Mouse (Mus musculus) embryo, embryonic 11.5 days (tissue): ENCODE results near the gene Spag8.
A peak's percentile ranks its signal among the peaks of the same experiment; 100 is the strongest.

Experiments
- DNase-seq: peaks from one replicate; pipeline ENCODE4 v3.0.0-alpha.2; 2012; ENCODE audit warnings: low read depth, low spot score

Gene Spag8

GRCm38 (mm10) chr4:43653161-43654015, at the start of gene Spag8:
Gene Spag8 (minus strand): TSS chr4:43653594.
- DNase-seq: no peak

- DNase-seq: no peak
Measured at GRCm38 (mm10) chr4:43700707-43701106, 47.3 kb upstream of the Spag8 start, which contains the start of gene Olfr70. Gene Olfr70 (minus strand): TSS chr4:43700807.

- DNase-seq: no peak
Measured at GRCm38 (mm10) chr4:43696561-43696960, 43.2 kb upstream of the Spag8 start.

- no peak for DNase-seq
Measured at GRCm38 (mm10) chr4:43695249-43695671, 41.9 kb upstream of the Spag8 start.

- DNase-seq: no peak
Measured at GRCm38 (mm10) chr4:43694439-43695248, 41.2 kb upstream of the Spag8 start.

- DNase-seq: no peak
Measured at GRCm38 (mm10) chr4:43693806-43694241, 40.4 kb upstream of the Spag8 start.

GRCm38 (mm10) chr4:43691026-43691425, 37.6 kb upstream of the Spag8 start:
- no peak for DNase-seq

GRCm38 (mm10) chr4:43690021-43690420, 36.6 kb upstream of the Spag8 start:
- DNase-seq: no peak

GRCm38 (mm10) chr4:43679416-43680043, 26.1 kb upstream of the Spag8 start:
- DNase-seq: no peak

- DNase-seq: no peak
Measured at GRCm38 (mm10) chr4:43678541-43678940, 25.1 kb upstream of the Spag8 start.

GRCm38 (mm10) chr4:43675608-43676007, 22.2 kb upstream of the Spag8 start:
- DNase-seq: no peak

- DNase-seq: no peak
Measured at GRCm38 (mm10) chr4:43674974-43675373, 21.6 kb upstream of the Spag8 start.

- no peak for DNase-seq
Measured at GRCm38 (mm10) chr4:43673703-43674102, 20.3 kb upstream of the Spag8 start.

GRCm38 (mm10) chr4:43672070-43672469, 18.7 kb upstream of the Spag8 start:
- DNase-seq: peak; percentile 81

- peak; percentile 38 for DNase-seq
Measured at GRCm38 (mm10) chr4:43669428-43669794, 16.0 kb upstream of the Spag8 start.

GRCm38 (mm10) chr4:43668782-43669427, 15.5 kb upstream of the Spag8 start, which contains the start of the genes Tmem8b and Fam221b:
Gene Tmem8b (plus strand): TSS chr4:43668971.
Gene Fam221b (minus strand): TSS chr4:43669145.
- peak; percentile 78 for DNase-seq

- no peak for DNase-seq
Measured at GRCm38 (mm10) chr4:43666412-43666811, 13.0 kb upstream of the Spag8 start.

- DNase-seq: no peak
Measured at GRCm38 (mm10) chr4:43657146-43657545, 3.8 kb upstream of the Spag8 start.

- DNase-seq: peak; percentile 92
Measured at GRCm38 (mm10) chr4:43656339-43657109, 3.1 kb upstream of the Spag8 start, which contains the start of gene Hint2. Gene Hint2 (minus strand): TSS chr4:43656466.

- DNase-seq: no peak
Measured at GRCm38 (mm10) chr4:43655656-43656338, 2.4 kb upstream of the Spag8 start.
